Mouse (Mus musculus): Measurements from ENCODE around the gene 4931408C20Rik.
A peak's percentile ranks its signal among the peaks of the same experiment; 100 is the strongest.

4931408C20Rik gene

GRCm38 (mm10) chr1:26686842-26687760 is at the start of gene 4931408C20Rik:
Gene 4931408C20Rik, minus strand, starts transcription at chr1:26687460.
- peak; percentile 27 for DNase-seq

GRCm38 (mm10) chr1:26687926-26688325 is 666 bp upstream of the 4931408C20Rik start:
- peak; percentile 7 for DNase-seq

GRCm38 (mm10) chr1:26685952-26686693 is 1.1 kb downstream of the 4931408C20Rik start:
- DNase-seq = peak; percentile 7

GRCm38 (mm10) chr1:26685383-26685782 is 1.9 kb downstream of the 4931408C20Rik start:
- DNase-seq = no peak

- peak; percentile 7 for DNase-seq
These were observed 37.4 kb downstream of the 4931408C20Rik start for GRCm38 (mm10) chr1:26649704-26650388.

- DNase-seq = no peak
These were observed 51.2 kb downstream of the 4931408C20Rik start for GRCm38 (mm10) chr1:26636051-26636450.
